Mouse (Mus musculus) liver, adult (tissue): Measurements from ENCODE around the gene Mapkapk3.

ENCODE experiments used
- GATA4 ChIP-seq: IDR thresholded peaks from 2 replicates; pipeline ENCODE4 v1.6.1; 2014; ENCODE audit warnings: mild to moderate bottlenecking, low read length; ENCODE audit not compliant: insufficient replicate concordance

Gene Mapkapk3

GRCm38 (mm10) chr9:107245311-107245710 lies 44.4 kb downstream of the Mapkapk3 start:
- no peak for TF ChIP-seq GATA4

GRCm38 (mm10) chr9:107236151-107236550 lies 53.5 kb downstream of the Mapkapk3 start:
- no peak for TF ChIP-seq GATA4

- TF ChIP-seq GATA4 = no peak
Measured at GRCm38 (mm10) chr9:107235261-107235660, 54.4 kb downstream of the Mapkapk3 start.

GRCm38 (mm10) chr9:107232140-107232539 lies 57.5 kb downstream of the Mapkapk3 start:
- no peak for TF ChIP-seq GATA4

- TF ChIP-seq GATA4 = no peak
Measured at GRCm38 (mm10) chr9:107231539-107232139, 58.0 kb downstream of the Mapkapk3 start, which contains the start of gene Dock3. Gene Dock3, minus strand, starts transcription at chr9:107231909.

GRCm38 (mm10) chr9:107230991-107231538 lies 58.6 kb downstream of the Mapkapk3 start:
- TF ChIP-seq GATA4 = no peak

GRCm38 (mm10) chr9:107224597-107224996 lies 65.1 kb downstream of the Mapkapk3 start:
- TF ChIP-seq GATA4 = no peak
